Mouse (Mus musculus): ENCODE results near the gene Sned1.
"Not testable (repeated sequence)": the region's sequence is repeated elsewhere in the genome, so short reads cannot be mapped to it uniquely, and the experiment has no call there.

Gene Sned1

DNA sequence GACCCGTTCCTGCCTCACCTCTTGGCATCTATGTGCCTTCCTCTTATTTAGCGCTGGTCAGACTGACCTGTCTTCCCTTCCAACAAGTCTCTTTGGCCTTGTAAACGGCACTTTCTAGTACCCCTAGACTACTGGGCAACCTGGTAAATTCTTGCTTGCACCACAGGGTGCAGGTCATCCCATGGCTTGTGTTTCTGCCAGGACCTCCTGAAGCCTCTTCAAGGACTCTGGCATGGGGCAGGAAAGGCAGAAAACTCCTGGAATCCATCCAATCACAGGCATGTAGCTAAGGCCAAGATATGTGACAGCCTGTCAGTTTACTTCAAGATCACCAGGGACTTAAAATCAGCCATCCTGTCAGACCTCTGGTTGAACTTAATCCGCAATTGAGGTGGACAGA is 6.0 kb upstream of the Sned1 start:
- no peak for DNase-seq

DNA sequence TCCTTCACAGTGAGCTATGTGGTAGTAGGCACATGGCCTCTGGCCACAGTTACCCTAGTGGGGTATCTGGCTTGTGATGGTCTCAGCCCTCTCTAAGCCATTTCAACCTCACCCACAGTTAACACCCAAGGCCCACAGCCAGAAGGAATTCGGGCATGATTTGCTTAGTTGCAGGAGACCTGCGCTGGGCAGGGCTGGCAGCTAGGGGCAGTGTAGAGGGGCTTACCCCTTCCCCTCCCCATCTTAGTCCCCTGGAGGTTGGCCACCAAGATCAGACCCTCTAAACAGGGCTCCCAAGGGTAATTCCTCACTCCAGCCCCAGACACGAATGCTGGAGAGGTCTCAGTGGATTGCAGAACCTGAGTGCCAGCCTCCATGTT is 894 bp downstream of the Sned1 start:
- DNase-seq, result peak; percentile 42 to 49

DNA sequence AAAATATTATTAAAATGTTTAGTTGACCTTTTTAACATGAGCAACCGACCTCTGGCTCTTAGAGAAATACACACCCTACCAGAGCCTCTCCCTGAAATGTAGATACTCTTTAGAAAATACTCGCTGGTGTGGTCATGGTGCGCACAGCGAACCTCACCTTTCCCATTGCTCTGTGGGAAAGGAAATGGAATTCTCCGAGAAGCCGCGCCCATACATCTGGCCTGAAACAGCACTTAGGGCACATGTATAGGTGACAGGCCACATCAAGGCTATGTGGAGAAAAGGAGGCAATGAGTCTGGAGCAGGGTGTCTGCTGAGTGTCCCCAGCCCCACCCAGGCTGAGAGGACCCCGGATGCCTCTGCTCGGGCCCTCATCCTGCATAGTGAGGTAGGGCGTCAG is 2.0 kb downstream of the Sned1 start:
- no peak for DNase-seq

GRCm38 (mm10) chr1:93238201-93238600 is 2.6 kb downstream of the Sned1 start:
- peak in 1 of 2 experiments; percentile 38 for DNase-seq

DNA sequence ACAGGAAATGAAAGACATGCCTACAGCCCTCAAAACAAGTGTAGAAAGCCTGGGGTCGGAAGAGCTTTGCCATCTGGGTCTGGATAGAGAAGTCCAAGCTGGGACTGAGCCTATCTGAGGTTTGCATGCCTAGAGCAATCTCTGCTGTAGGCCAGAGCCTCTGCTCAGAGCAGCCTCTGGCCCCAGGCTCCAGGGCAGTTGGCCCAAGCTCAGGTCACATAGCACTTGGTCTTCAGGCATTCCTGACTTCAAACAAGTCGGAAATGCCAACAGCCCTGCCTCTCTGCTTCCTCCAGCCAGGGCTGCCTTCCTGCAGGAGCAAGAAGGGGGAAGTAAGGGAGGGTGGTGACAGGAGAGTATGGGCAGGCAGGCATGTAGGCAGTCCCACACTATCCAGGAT is 10.3 kb downstream of the Sned1 start:
- DNase-seq, result peak in 1 of 2 experiments; percentile 65

DNA sequence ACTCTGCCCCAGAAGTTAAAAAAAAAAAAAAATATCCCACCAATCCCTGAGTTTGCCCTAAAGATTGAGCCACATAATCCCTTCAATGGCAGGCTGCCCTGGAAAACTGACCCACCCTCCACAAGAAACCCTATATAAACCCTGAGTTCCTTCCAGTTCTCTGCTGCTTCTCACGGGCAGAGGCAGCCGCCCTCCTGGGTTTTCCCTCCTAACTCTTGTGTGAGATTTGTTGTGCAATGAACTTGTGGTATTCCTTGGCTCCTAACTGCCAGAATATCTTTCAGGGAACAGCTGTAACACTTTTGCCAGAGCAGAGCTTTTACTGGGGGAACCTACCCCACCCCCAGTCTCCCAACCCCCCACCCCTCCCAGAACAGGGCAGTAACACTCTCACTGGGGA is 16.9 kb downstream of the Sned1 start:
- peak in 1 of 2 experiments; percentile 60 for DNase-seq

GRCm38 (mm10) chr1:93255761-93256160 is 20.1 kb downstream of the Sned1 start:
- DNase-seq, result no peak

- DNase-seq, result no peak
These were observed 21.9 kb downstream of the Sned1 start for GRCm38 (mm10) chr1:93257560-93257959.

DNA sequence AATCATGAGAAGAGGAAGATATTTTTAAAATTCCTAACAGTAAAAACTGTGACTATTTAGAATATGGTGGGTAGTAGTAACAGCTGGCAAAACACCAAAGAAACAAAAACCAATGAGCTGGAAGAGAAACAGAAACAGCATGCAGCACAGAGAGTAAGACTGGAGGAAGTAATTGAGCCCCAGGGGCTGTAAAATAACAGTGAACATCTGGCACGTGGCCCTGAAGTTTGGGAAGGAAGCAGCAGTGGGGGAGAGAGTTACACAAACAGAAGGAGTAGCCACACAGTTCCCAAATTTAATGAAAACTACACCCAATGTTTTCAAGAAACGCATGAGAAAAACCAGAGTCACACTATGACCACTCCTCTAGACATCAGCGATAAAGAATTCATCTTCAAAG is 31.6 kb downstream of the Sned1 start:
- no peak for DNase-seq

GRCm38 (mm10) chr1:93268246-93268645 is 32.6 kb downstream of the Sned1 start:
- DNase-seq, result no peak

DNA sequence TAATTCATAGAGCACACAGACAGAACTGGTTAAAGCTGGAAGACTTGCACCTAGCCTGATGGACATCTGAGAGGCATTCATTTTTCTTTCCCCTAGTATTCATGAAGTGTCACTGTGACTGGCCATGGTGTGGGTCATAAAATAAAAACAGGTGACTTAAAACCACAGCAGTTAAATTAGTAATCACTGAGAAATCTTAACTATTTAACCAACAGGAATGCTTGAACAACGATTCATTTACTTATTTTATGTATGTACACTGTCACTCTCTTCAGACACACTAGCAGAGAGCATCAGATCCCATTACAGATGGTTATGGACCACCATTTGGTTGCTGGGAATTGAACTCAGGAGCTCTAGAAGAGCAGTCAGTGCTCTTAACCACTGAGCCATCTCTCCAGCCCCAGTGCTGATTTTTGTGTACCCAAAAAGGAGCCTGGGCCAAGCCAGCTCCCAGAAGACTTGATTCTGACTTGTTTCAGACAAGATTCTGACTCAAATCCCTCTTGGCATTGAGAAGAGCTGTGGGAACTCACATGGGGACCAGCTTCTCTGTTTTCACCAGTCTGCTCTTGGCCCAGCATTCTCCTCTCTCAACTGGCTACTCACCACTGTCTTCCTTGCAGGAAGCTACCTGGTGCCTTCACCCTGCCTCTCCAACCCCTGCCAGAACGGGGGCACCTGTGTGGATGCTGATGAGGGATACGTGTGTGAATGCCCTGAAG is 35.0 kb downstream of the Sned1 start:
- no peak for DNase-seq

DNA sequence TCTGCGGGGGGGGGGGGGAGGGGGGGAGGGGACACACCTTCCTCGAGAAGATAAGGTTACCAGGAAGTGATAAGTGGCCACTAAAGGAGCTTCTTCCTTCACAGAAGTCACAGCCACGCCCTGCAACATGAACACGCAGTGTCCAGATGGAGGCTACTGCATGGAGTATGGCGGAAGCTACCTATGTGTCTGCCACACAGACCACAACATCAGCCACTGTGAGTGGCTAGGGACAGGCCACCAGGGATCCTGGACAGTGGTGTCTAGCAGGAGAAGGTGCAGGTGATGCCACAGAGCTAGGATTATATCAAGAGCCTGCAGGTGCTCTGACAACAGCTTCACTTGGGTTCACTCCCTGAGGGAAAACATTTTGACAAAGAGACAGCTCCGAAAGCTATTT is 36.1 kb downstream of the Sned1 start:
- no peak for DNase-seq

GRCm38 (mm10) chr1:93272409-93272821 is 36.8 kb downstream of the Sned1 start:
- peak in 1 of 2 experiments; percentile 36 for DNase-seq

GRCm38 (mm10) chr1:93275561-93275960 is 39.9 kb downstream of the Sned1 start:
- no peak for DNase-seq

- DNase-seq, result no peak
These were observed 41.4 kb downstream of the Sned1 start for GRCm38 (mm10) chr1:93277041-93277440.

GRCm38 (mm10) chr1:93289678-93290214 is 54.1 kb downstream of the Sned1 start:
- no peak for DNase-seq

- DNase-seq, result no peak
These were observed 55.3 kb downstream of the Sned1 start for GRCm38 (mm10) chr1:93290956-93291355.

- no peak for DNase-seq
These were observed 56.0 kb downstream of the Sned1 start for GRCm38 (mm10) chr1:93291591-93291990.

DNA sequence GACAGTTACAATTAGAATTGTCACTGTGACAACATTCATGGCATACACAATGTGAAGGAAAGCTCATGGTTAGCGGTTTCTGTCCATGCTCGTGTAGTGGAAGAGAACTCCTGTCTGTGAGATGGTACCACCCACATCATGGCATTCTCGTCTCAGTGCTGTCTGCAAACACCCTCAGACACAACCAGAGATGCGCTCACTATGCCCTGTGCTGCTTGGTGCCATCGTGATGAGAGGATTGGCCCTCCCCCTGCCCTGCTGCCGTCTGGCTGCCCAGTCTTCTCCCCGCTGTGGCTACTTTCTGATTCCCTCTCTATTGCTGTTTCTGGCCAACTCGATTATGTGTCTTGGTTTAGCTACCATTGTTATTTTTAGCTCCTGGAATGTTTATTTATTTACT is 56.4 kb downstream of the Sned1 start:
- DNase-seq, result no peak

- not testable (repeated sequence) for DNase-seq
These were observed 58.9 kb downstream of the Sned1 start for GRCm38 (mm10) chr1:93294491-93294890.

- peak in 1 of 2 experiments; percentile 10 for DNase-seq
These were observed 64.2 kb downstream of the Sned1 start for GRCm38 (mm10) chr1:93299791-93300190.

DNA sequence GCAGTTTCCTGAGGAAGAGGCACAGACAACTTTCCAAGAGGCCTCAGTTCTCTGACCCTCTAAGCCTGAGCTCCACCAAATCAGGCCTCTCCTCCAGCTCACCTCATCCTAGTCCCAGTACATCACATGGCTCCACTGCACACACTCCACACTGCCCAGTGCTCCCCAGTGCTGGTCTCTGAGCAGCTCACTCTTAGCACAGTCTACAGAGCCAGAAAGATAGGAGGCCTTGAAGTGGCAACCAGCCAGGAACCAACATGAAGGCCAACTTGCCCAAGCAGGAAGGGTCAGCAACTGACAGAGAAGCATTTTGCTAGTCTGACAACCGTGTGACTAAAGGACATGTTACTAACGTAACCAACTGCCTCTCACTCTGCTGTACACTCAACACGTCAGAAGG is 64.9 kb downstream of the Sned1 start:
- peak in 1 of 2 experiments; percentile 9 for DNase-seq

GRCm38 (mm10) chr1:93305581-93306337 is 70.1 kb downstream of the Sned1 start, which contains the start of gene Mterf4:
Gene Mterf4, minus strand, starts transcription at chr1:93305915.
- DNase-seq, result peak; percentile 87 to 88

DNA sequence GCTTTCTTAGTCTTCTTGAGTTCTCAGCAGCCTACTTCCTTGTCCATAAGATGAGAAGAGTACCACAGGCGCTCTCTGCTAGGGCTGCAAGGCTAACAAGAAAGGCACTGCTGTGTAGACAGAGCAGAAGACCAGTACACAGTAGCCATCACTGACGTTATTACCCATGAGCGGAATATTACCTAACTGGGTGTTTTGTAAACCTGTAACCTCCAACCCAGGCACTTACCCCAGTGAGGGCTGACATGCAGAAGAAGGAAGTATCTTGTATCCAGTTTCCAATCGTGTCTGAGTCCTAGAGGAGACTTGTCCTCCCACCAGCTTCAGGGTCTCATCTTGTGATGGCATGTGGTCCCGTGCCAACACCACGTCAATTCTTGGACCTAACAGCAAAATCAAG is 88.3 kb downstream of the Sned1 start:
- DNase-seq, result no peak

Data from lung, postnatal 4 days (tissue).